Mouse (Mus musculus): Measurements from ENCODE around the gene Lypd8. TPM values are rescaled to one million over a fixed set of nuclear protein-coding genes. Genes with fewer than 3 reads are reported as not detected.

Gene Lypd8
- not detected for polyA plus RNA-seq (2012; fragmentation: generic; extraction: Trizol)

GRCm38 (mm10) chr11:58378763-58379278, at the start of gene Lypd8:
TSS of gene Lypd8 (plus strand) at chr11:58379043.
- no peak for TF ChIP-seq MAX (IDR thresholded peaks at IDR 0.05; ENCODE audit: low read depth)
- no peak for TF ChIP-seq REST (IDR thresholded peaks at IDR 0.05; ENCODE audit: insufficient read depth, insufficient read length)
- TF ChIP-seq USF1 (IDR thresholded peaks at IDR 0.05; ENCODE audit: low read depth) = no peak
- no peak for TF ChIP-seq MYOD1 (IDR thresholded peaks at IDR 0.05; ENCODE audit: control insufficient read depth in 1 of 3, insufficient read length in 2 of 3, low read depth in 2 of 3)
- Histone ChIP-seq H3K79me2 (ENCODE audit: control insufficient read depth, insufficient read depth) (no peaks in the 10 kb centered on the region), H3K4me3 (no peak within 1 kb of the TSS), H3ac (ENCODE audit: control insufficient read depth, insufficient read length) (no peak within 1 kb of the TSS), H3K27me3 (ENCODE audit: control insufficient read depth, insufficient read depth, insufficient read length) (no peaks in the 10 kb centered on the region), H3K36me3 (ENCODE audit: control insufficient read depth, insufficient read depth) (no peaks in the 10 kb centered on the region), H3K4me2 (ENCODE audit: low read depth) (no peak within 1 kb of the TSS)

- peaks cover 66% of the 10 kb centered on the region for H3K79me2 ChIP-seq (ENCODE audit: control insufficient read depth, insufficient read depth)
- peak overlapping the region; percentile 97 for H3K4me3 ChIP-seq
- H3K4me2 ChIP-seq (ENCODE audit: low read depth) = peak overlapping the region; percentile 82
- H3ac ChIP-seq (ENCODE audit: control insufficient read depth, insufficient read length) = peak overlapping the region; percentile 30
- TF ChIP-seq MYOG (IDR thresholded peaks at IDR 0.05; ENCODE audit: control insufficient read depth in 1 of 3, insufficient read depth in 1 of 3, insufficient read length in 2 of 3, low read depth in 2 of 3) (no peak), CEBPB (IDR thresholded peaks at IDR 0.05; ENCODE audit: insufficient read depth, poor library complexity, severe bottlenecking) (no peak), SRF (IDR thresholded peaks at IDR 0.05; ENCODE audit: control insufficient read depth, insufficient read length, low read depth) (no peak), MAX (IDR thresholded peaks at IDR 0.05; ENCODE audit: low read depth) (no peak), REST (IDR thresholded peaks at IDR 0.05; ENCODE audit: insufficient read depth, insufficient read length) (no peak), POLR2A (IDR thresholded peaks at IDR 0.05; ENCODE audit: insufficient read length, low read depth) (no peak), TCF3 (IDR thresholded peaks at IDR 0.05; ENCODE audit: insufficient read length, low read depth) (no peak)
- H3K27me3 ChIP-seq (ENCODE audit: control insufficient read depth, insufficient read depth, insufficient read length) = no peaks in the 10 kb centered on the region
- H3K36me3 ChIP-seq (ENCODE audit: control insufficient read depth, insufficient read depth) = peaks cover 16% of the 10 kb centered on the region
Measured at GRCm38 (mm10) chr11:58329906-58330275, 49.0 kb upstream of the Lypd8 start.

GRCm38 (mm10) chr11:58330276-58331148, 48.3 kb upstream of the Lypd8 start, which contains the start of the genes Zfp672 and Sh3bp5l:
TSS of gene Zfp672 (minus strand) at chr11:58330339.
TSS of gene Sh3bp5l (plus strand) at chr11:58330724.
- TF ChIP-seq POLR2A (IDR thresholded peaks at IDR 0.05; ENCODE audit: insufficient read length, low read depth) (peak; percentile 44), TCF12 (IDR thresholded peaks at IDR 0.05; ENCODE audit: insufficient read depth, poor library complexity, severe bottlenecking) (no peak), CEBPB (IDR thresholded peaks at IDR 0.05; ENCODE audit: insufficient read depth, poor library complexity, severe bottlenecking) (peak; percentile 84), MYOG (IDR thresholded peaks at IDR 0.05; ENCODE audit: control insufficient read depth in 1 of 3, insufficient read depth in 1 of 3, insufficient read length in 2 of 3, low read depth in 2 of 3) (no peak), MYOD1 (IDR thresholded peaks at IDR 0.05; ENCODE audit: control insufficient read depth in 1 of 3, insufficient read length in 2 of 3, low read depth in 2 of 3) (no peak)
- Histone ChIP-seq H3K36me3 (ENCODE audit: control insufficient read depth, insufficient read depth) (peaks cover 16% of the 10 kb centered on the region), H3K4me3 (peak within 1 kb of the TSS; percentile 97)

DNA sequence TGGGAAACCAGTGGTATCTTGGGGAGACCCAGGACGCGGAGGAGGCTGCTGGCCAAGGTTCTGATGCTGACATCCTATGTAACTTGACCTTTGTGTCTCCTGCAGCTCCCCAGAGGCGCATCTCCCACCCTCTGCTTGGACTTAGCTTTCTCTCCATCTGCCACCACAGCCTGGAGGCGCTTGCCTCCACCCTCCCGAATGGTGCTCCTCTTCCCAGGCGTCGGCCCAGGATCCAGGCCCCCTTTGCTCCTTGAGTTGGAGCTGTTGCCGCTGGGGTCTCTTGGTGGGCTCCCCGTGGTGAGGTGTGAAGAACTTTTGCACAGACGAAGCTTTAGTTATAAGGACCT, 47.7 kb upstream of the Lypd8 start:
- TF ChIP-seq REST (IDR thresholded peaks at IDR 0.05; ENCODE audit: insufficient read depth, insufficient read length) (peak; percentile 39), MYOD1 (IDR thresholded peaks at IDR 0.05; ENCODE audit: control insufficient read depth in 1 of 3, insufficient read length in 2 of 3, low read depth in 2 of 3) (no peak)
- Histone ChIP-seq H3K4me2 (ENCODE audit: low read depth) (peak overlapping the region; percentile 92), H3K27me3 (ENCODE audit: control insufficient read depth, insufficient read depth, insufficient read length) (no peaks in the 10 kb centered on the region), H3K79me2 (ENCODE audit: control insufficient read depth, insufficient read depth) (peaks cover 66% of the 10 kb centered on the region), H3K36me3 (ENCODE audit: control insufficient read depth, insufficient read depth) (peaks cover 18% of the 10 kb centered on the region), H3K4me3 (peak overlapping the region; percentile 97), H3ac (ENCODE audit: control insufficient read depth, insufficient read length) (peak overlapping the region; percentile 30)

More at GRCm38 (mm10) chr11:58330276-58331148, 48.3 kb upstream of the Lypd8 start, which contains the start of the genes Zfp672 and Sh3bp5l:
- H3K27me3 ChIP-seq (ENCODE audit: control insufficient read depth, insufficient read depth, insufficient read length) = no peaks in the 10 kb centered on the region
- peak within 1 kb of the TSS; percentile 30 for H3ac ChIP-seq (ENCODE audit: control insufficient read depth, insufficient read length)
- peaks cover 66% of the 10 kb centered on the region for H3K79me2 ChIP-seq (ENCODE audit: control insufficient read depth, insufficient read depth)
- H3K4me2 ChIP-seq (ENCODE audit: low read depth) = peak within 1 kb of the TSS; percentile 92

DNA sequence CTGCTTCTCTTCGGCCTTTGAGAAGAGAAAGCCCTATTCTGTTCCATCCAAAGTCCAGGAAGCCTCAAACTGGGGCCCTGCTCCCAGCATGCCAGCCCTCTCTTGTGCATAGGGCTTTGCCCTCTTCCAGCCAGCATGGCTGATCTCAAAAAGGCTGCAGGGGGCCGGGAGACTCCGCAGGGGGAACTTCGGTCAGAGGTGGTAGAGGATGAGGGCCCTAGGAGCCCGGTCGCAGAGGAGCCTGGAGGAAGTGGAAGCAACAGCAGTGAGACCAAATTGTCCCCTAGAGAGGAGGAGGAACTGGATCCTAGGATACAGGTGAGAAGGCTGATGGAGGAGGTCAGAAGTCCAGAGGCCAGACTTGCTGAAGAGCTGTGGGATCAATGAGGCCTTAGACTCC, 47.3 kb upstream of the Lypd8 start:
- Histone ChIP-seq H3K4me2 (ENCODE audit: low read depth) (peak overlapping the region; percentile 92), H3K27me3 (ENCODE audit: control insufficient read depth, insufficient read depth, insufficient read length) (no peaks in the 10 kb centered on the region), H3K4me3 (peak overlapping the region; percentile 97), H3K79me2 (ENCODE audit: control insufficient read depth, insufficient read depth) (peaks cover 66% of the 10 kb centered on the region), H3ac (ENCODE audit: control insufficient read depth, insufficient read length) (peak overlapping the region; percentile 30), H3K36me3 (ENCODE audit: control insufficient read depth, insufficient read depth) (peaks cover 17% of the 10 kb centered on the region)
- TF ChIP-seq TCF12 (IDR thresholded peaks at IDR 0.05; ENCODE audit: insufficient read depth, poor library complexity, severe bottlenecking) (no peak), USF1 (IDR thresholded peaks at IDR 0.05; ENCODE audit: low read depth) (no peak), REST (IDR thresholded peaks at IDR 0.05; ENCODE audit: insufficient read depth, insufficient read length) (no peak), SRF (IDR thresholded peaks at IDR 0.05; ENCODE audit: control insufficient read depth, insufficient read length, low read depth) (no peak), TCF3 (IDR thresholded peaks at IDR 0.05; ENCODE audit: insufficient read length, low read depth) (no peak), E2F4 (IDR thresholded peaks at IDR 0.05; ENCODE audit: insufficient read depth) (no peak), POLR2AphosphoS2 (IDR thresholded peaks at IDR 0.05; ENCODE audit: insufficient read length, low read depth) (no peak), POLR2A (IDR thresholded peaks at IDR 0.05; ENCODE audit: insufficient read length, low read depth) (no peak), MYOD1 (IDR thresholded peaks at IDR 0.05; ENCODE audit: control insufficient read depth in 1 of 3, insufficient read length in 2 of 3, low read depth in 2 of 3) (no peak), MAX (IDR thresholded peaks at IDR 0.05; ENCODE audit: low read depth) (no peak), MYOG (IDR thresholded peaks at IDR 0.05; ENCODE audit: control insufficient read depth in 1 of 3, insufficient read depth in 1 of 3, insufficient read length in 2 of 3, low read depth in 2 of 3) (no peak)
